Mouse (Mus musculus): ENCODE measurements around the gene Ppcdc. TPM values are rescaled to one million over a fixed set of nuclear protein-coding genes. Genes with fewer than 3 reads are reported as not detected.

The Ppcdc gene
- polyA plus RNA-seq, 1 experiment from 2014 or later: 22.5 TPM

- Histone ChIP-seq H3K36me3 (ENCODE audit: control insufficient read depth, insufficient read depth, low read length) (no peaks in the 10 kb centered on the region), H3K4me3 (ENCODE audit: low read depth, low read length) (no peak overlapping the region), H3K27ac (ENCODE audit: low read depth, low read length) (no peak overlapping the region), H3K4me2 (ENCODE audit: low read depth) (no peak overlapping the region), H3K9ac (ENCODE audit: low read length) (no peak overlapping the region), H3K4me1 (ENCODE audit: control insufficient read depth, insufficient read depth, low read length) (no peaks in the 10 kb centered on the region), H3K27me3 (ENCODE audit: control insufficient read depth, insufficient read depth, low read length) (no peaks in the 10 kb centered on the region), H3K9me3 (ENCODE audit: control insufficient read depth, low read length) (no peaks in the 10 kb centered on the region)
- ATAC-seq (ENCODE audit: insufficient read depth, low FRiP score, low TSS enrichment): no peak
- 92% methylated on average over 2 of the region's 2 CpGs for WGBS
- DNase-seq (ENCODE audit: low spot score): no peak
Observed at GRCm38 (mm10) chr9:57459707-57460106, 19.8 kb upstream of the Ppcdc start.

- WGBS: 91% methylated on average over 4 of the region's 4 CpGs
- H3K4me3 ChIP-seq (ENCODE audit: low read depth, low read length): no peak overlapping the region
- H3K9ac ChIP-seq (ENCODE audit: low read length): no peak overlapping the region
- ATAC-seq (ENCODE audit: insufficient read depth, low FRiP score, low TSS enrichment): no peak
- no peaks in the 10 kb centered on the region for H3K4me1 ChIP-seq (ENCODE audit: control insufficient read depth, insufficient read depth, low read length)
- H3K4me2 ChIP-seq (ENCODE audit: low read depth): no peak overlapping the region
- no peak for DNase-seq (ENCODE audit: low spot score)
- no peaks in the 10 kb centered on the region for H3K27me3 ChIP-seq (ENCODE audit: control insufficient read depth, insufficient read depth, low read length)
- H3K27ac ChIP-seq (ENCODE audit: low read depth, low read length): no peak overlapping the region
- H3K36me3 ChIP-seq (ENCODE audit: control insufficient read depth, insufficient read depth, low read length): 0 out of 2 replicates have a peak, but pooled peaks cover 2% of the 10 kb centered on the region
- H3K9me3 ChIP-seq (ENCODE audit: control insufficient read depth, low read length): no peaks in the 10 kb centered on the region
Observed at GRCm38 (mm10) chr9:57453516-57453915, 13.6 kb upstream of the Ppcdc start.

DNA sequence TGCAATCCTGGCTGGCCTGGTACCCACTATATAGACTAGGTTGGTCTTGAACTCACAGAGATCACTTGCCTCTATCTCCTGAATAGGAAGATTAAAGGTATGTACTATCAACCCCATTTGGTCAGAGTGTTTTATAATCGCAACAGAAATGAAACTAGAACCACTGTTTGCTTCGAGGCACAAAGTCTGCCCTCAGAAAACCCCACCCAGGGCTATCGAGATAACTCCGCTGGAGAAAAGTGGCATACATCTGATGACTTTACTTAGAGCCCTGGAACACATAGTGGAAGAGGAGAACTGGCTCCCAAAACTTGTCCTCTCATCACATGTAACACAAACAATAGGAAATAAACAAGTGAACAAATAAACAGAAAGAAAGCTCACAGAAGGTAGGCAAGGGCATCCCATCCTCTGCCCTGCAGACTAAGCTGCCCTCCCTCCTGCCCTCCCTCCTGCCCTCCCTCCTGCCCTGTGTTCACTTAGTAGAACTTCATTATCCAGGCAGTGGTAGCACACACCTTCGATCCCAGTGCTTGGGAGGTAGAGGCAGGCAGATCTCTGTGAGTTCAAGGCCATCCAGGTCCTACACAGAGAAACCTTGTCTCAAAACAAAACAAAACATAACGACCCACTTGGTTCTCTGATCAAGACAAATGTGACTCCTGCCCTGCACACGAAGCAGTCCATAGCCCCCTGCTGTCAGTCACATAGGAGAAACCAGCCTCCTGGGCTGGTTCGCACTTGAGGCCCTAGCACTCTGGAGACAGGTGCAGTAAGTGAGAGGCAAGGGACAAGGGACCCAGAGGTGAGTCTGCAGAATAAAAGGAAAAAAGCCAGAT lies 12.9 kb upstream of the Ppcdc start:
- Histone ChIP-seq H3K4me1 (ENCODE audit: control insufficient read depth, insufficient read depth, low read length) (no peaks in the 10 kb centered on the region), H3K27ac (ENCODE audit: low read depth, low read length) (no peak overlapping the region), H3K9ac (ENCODE audit: low read length) (no peak overlapping the region), H3K9me3 (ENCODE audit: control insufficient read depth, low read length) (no peaks in the 10 kb centered on the region), H3K27me3 (ENCODE audit: control insufficient read depth, insufficient read depth, low read length) (no peaks in the 10 kb centered on the region), H3K4me3 (ENCODE audit: low read depth, low read length) (no peak overlapping the region), H3K4me2 (ENCODE audit: low read depth) (no peak overlapping the region), H3K36me3 (ENCODE audit: control insufficient read depth, insufficient read depth, low read length) (0 out of 2 replicates have a peak, but pooled peaks cover 2% of the 10 kb centered on the region)
- WGBS: 85% methylated on average over 8 of the region's 8 CpGs
- DNase-seq (ENCODE audit: low spot score) (no peak), ATAC-seq (ENCODE audit: insufficient read depth, low FRiP score, low TSS enrichment) (no peak)

GRCm38 (mm10) chr9:57449715-57450114 lies 9.8 kb upstream of the Ppcdc start:
- H3K9me3 ChIP-seq (ENCODE audit: control insufficient read depth, low read length): no peaks in the 10 kb centered on the region
- no peak overlapping the region for H3K9ac ChIP-seq (ENCODE audit: low read length)
- 0 out of 2 replicates have a peak, but pooled peaks cover 2% of the 10 kb centered on the region for H3K36me3 ChIP-seq (ENCODE audit: control insufficient read depth, insufficient read depth, low read length)
- no peaks in the 10 kb centered on the region for H3K27me3 ChIP-seq (ENCODE audit: control insufficient read depth, insufficient read depth, low read length)
- no peak for ATAC-seq (ENCODE audit: insufficient read depth, low FRiP score, low TSS enrichment)
- no peak overlapping the region for H3K4me2 ChIP-seq (ENCODE audit: low read depth)
- 80% methylated on average over 1 of the region's 1 CpGs for WGBS
- no peaks in the 10 kb centered on the region for H3K4me1 ChIP-seq (ENCODE audit: control insufficient read depth, insufficient read depth, low read length)
- no peak overlapping the region for H3K27ac ChIP-seq (ENCODE audit: low read depth, low read length)
- DNase-seq (ENCODE audit: low spot score): no peak
- H3K4me3 ChIP-seq (ENCODE audit: low read depth, low read length): no peak overlapping the region

DNA sequence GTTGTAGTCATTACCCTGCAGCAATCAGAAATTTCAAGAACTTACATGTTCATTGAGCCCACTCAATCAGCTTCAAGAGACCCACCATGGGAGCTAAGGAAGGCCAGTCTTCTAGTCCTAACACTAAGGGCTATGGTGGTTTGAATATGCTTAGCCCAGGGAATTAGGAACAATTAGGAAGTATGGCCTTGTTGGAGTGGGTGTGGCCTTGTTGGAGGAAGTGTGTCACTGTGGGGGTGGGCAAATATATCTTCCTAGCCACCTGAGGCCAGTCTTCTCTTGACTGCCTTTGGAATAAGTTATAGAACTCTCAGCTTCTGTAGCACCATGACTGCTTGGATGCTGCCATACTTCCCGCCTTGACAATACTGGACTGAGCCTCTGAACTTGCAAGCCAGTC lies 696 bp upstream of the Ppcdc start:
- DNase-seq (ENCODE audit: low spot score) (no peak), ATAC-seq (ENCODE audit: insufficient read depth, low FRiP score, low TSS enrichment) (no peak)
- Histone ChIP-seq H3K4me3 (ENCODE audit: low read depth, low read length) (no peak overlapping the region), H3K4me1 (ENCODE audit: control insufficient read depth, insufficient read depth, low read length) (no peaks in the 10 kb centered on the region), H3K9me3 (ENCODE audit: control insufficient read depth, low read length) (no peaks in the 10 kb centered on the region), H3K9ac (ENCODE audit: low read length) (no peak overlapping the region), H3K36me3 (ENCODE audit: control insufficient read depth, insufficient read depth, low read length) (no peaks in the 10 kb centered on the region), H3K27ac (ENCODE audit: low read depth, low read length) (no peak overlapping the region), H3K4me2 (ENCODE audit: low read depth) (no peak overlapping the region), H3K27me3 (ENCODE audit: control insufficient read depth, insufficient read depth, low read length) (no peaks in the 10 kb centered on the region)
- WGBS: 92% methylated on average over 1 of the region's 1 CpGs

DNA sequence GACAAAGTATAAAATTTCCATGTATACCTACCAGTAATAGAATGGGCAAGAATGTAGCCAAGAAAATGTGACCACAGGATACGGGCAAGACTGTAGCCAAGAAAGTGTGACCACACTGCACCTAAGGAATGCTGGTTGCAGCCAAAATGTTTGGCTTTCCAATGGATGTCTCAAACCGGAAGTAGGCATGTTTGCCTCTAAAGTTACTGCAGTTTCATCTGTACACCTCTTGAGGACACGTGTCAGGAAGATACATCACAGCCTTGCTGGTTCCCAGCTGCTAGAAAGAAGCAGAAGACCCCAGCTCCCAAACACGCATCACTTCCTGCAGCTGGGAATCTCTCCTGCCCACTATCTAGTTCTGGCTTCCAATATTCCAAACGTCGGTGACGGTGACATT lies 841 bp downstream of the Ppcdc start:
- Histone ChIP-seq H3K27me3 (ENCODE audit: control insufficient read depth, insufficient read depth, low read length) (no peaks in the 10 kb centered on the region), H3K9me3 (ENCODE audit: control insufficient read depth, low read length) (no peaks in the 10 kb centered on the region), H3K27ac (ENCODE audit: low read depth, low read length) (no peak overlapping the region), H3K4me1 (ENCODE audit: control insufficient read depth, insufficient read depth, low read length) (no peaks in the 10 kb centered on the region), H3K9ac (ENCODE audit: low read length) (no peak overlapping the region), H3K4me3 (ENCODE audit: low read depth, low read length) (no peak overlapping the region), H3K4me2 (ENCODE audit: low read depth) (peak overlapping the region; percentile 53), H3K36me3 (ENCODE audit: control insufficient read depth, insufficient read depth, low read length) (no peaks in the 10 kb centered on the region)
- ATAC-seq (ENCODE audit: insufficient read depth, low FRiP score, low TSS enrichment): no peak
- 63% methylated on average over 7 of the region's 7 CpGs for WGBS
- DNase-seq (ENCODE audit: low spot score): no peak

DNA sequence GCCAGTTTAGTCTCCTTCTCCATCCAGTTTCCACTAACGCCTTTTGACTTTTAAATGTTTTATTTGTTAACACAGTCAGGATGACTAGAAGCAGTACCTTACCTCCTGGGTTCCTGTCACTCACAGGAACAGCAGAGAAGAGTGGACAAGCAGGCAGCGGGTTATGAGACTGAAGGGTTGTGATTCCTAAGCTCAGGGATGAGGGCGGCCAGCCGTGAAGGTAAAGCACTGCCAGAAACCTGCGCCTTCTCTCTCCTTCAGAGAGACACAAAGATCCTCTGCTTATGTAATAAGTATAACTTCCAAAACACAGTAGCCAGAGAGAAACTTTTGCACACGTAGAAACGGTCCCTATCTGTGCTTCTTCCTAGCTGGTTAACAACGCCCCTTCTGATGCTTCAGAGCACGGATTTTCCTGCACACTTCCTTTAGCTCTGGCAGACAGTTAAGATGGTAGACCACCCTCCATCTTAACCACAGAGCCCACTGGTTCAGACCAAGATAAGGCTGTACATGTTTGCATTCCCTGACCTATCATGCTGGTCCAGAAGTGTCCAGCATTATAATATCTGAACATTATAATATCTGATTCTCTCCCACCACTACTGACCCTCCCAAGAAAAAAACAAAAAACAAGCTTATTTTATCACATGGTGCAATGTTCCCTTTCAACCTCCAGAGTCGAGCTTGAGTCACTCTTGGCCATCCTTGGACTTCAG lies 1.9 kb downstream of the Ppcdc start:
- Histone ChIP-seq H3K36me3 (ENCODE audit: control insufficient read depth, insufficient read depth, low read length) (no peaks in the 10 kb centered on the region), H3K4me3 (ENCODE audit: low read depth, low read length) (no peak overlapping the region), H3K27me3 (ENCODE audit: control insufficient read depth, insufficient read depth, low read length) (no peaks in the 10 kb centered on the region), H3K4me2 (ENCODE audit: low read depth) (no peak overlapping the region), H3K9me3 (ENCODE audit: control insufficient read depth, low read length) (no peaks in the 10 kb centered on the region), H3K4me1 (ENCODE audit: control insufficient read depth, insufficient read depth, low read length) (no peaks in the 10 kb centered on the region), H3K9ac (ENCODE audit: low read length) (no peak overlapping the region), H3K27ac (ENCODE audit: low read depth, low read length) (no peak overlapping the region)
- no peak for ATAC-seq (ENCODE audit: insufficient read depth, low FRiP score, low TSS enrichment)
- no peak for DNase-seq (ENCODE audit: low spot score)
- 89% methylated on average over 10 of the region's 10 CpGs for WGBS

DNA sequence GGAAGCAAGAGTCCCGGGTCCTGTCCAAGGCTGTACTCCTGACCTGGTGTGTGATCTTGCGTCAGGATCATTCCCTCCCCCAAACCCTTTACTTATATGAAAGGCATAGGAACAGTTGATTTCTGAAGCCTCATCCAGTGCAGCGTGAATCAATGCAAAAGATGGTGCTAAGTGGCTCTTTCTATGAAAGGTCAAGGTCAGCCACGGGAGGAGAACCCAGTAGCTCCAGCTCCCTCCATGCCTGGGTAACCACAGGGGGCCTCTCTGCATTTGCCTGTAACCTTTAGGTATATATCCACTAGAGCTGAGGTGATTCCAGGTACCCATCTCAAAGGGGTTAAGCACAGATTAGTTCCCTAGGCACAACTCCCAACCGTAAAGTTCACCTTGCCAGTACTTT lies 3.8 kb downstream of the Ppcdc start:
- no peaks in the 10 kb centered on the region for H3K9me3 ChIP-seq (ENCODE audit: control insufficient read depth, low read length)
- 86% methylated on average over 5 of the region's 5 CpGs for WGBS
- no peaks in the 10 kb centered on the region for H3K4me1 ChIP-seq (ENCODE audit: control insufficient read depth, insufficient read depth, low read length)
- no peaks in the 10 kb centered on the region for H3K36me3 ChIP-seq (ENCODE audit: control insufficient read depth, insufficient read depth, low read length)
- ATAC-seq (ENCODE audit: insufficient read depth, low FRiP score, low TSS enrichment): no peak
- no peaks in the 10 kb centered on the region for H3K27me3 ChIP-seq (ENCODE audit: control insufficient read depth, insufficient read depth, low read length)
- no peak overlapping the region for H3K4me3 ChIP-seq (ENCODE audit: low read depth, low read length)
- no peak for DNase-seq (ENCODE audit: low spot score)
- no peak overlapping the region for H3K4me2 ChIP-seq (ENCODE audit: low read depth)
- no peak overlapping the region for H3K27ac ChIP-seq (ENCODE audit: low read depth, low read length)
- no peak overlapping the region for H3K9ac ChIP-seq (ENCODE audit: low read length)
